Mouse (Mus musculus): ENCODE measurements around the gene Grik2.

DNA sequence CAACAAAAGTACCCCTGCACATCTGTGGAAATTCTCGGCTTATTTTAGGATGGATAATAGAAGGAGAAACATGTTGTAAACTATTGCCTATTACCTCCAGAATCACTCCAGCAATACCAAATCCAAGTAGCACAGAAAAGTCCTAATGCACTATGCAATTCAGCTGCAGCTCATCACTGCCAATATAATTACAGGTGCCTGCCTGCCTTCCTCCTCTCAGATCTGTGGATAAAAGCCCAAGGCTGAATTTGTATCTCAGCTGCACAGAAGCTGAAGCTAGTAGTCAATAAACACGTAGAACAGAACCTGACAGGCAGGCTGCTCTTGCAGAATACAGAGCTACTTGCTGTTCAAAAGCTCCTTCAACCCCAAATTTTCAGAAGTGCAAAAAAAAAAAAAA, 21.0 kb downstream of the Grik2 start:
- no peak for TF ChIP-seq POLR2A (IDR thresholded peaks at IDR 0.05; ENCODE audit: control insufficient read depth, extremely low read depth, insufficient read depth, low read length, poor library complexity)
- no peak for TF ChIP-seq CTCF (IDR thresholded peaks at IDR 0.05; ENCODE audit: borderline replicate concordance, control insufficient read depth, extremely low read depth, insufficient read depth, low read length, poor library complexity)

Measured in thymus, adult 2 months (tissue).